Mouse (Mus musculus) cortical plate, adult 2 months (tissue): ENCODE results near the gene Eef1a1.

Source experiments
- CTCF ChIP-seq: fragments of 200-500 bp; IDR thresholded peaks from 2 replicates; pipeline ENCODE4 v1.5.1; 2011; ENCODE audit warnings: mild to moderate bottlenecking, control low read depth, low read length; ENCODE audit not compliant: insufficient read depth; ENCODE audit errors: extremely low read depth
- POLR2A ChIP-seq: fragments of 200-500 bp; IDR thresholded peaks from 2 replicates; pipeline ENCODE4 v1.6.1; 2011; ENCODE audit warnings: mild to moderate bottlenecking, low read length, control low read depth; ENCODE audit not compliant: insufficient read depth; ENCODE audit errors: extremely low read depth

GRCm38 (mm10) chr9:78533296-78533935 lies 44.5 kb upstream of the Eef1a1 start:
- TF ChIP-seq CTCF (no peak), POLR2A (no peak)
